Mouse (Mus musculus): ENCODE data around the gene Olfr553. TPM values are rescaled to one million over a fixed set of nuclear protein-coding genes. Genes with fewer than 3 reads are reported as not detected.
"Not testable (repeated sequence)": the region's sequence is repeated elsewhere in the genome, so short reads cannot be mapped to it uniquely, and the experiment has no call there.

Olfr553 gene
- total RNA-seq (2017) = not detected in 2 replicates

GRCm38 (mm10) chr7:102618118-102618517 lies at the start of gene Olfr553:
Gene Olfr553, minus strand, starts transcription at chr7:102618218.
- ATAC-seq (replicated peaks; ENCODE audit: low read depth, poor library complexity, severe bottlenecking) = no peak

GRCm38 (mm10) chr7:102665378-102665777 lies 47.4 kb upstream of the Olfr553 start:
- ATAC-seq (replicated peaks; ENCODE audit: low read depth, poor library complexity, severe bottlenecking) = peak; percentile 65; the same call in 1 of the 2 replicates

- ATAC-seq (replicated peaks; ENCODE audit: low read depth, poor library complexity, severe bottlenecking) = no peak
Observed at GRCm38 (mm10) chr7:102664599-102664998, 46.6 kb upstream of the Olfr553 start, which contains the start of gene Olfr556. Gene Olfr556, plus strand, starts transcription at chr7:102664899.

GRCm38 (mm10) chr7:102658523-102658922 lies 40.5 kb upstream of the Olfr553 start, which contains the start of gene Olfr555:
Gene Olfr555, plus strand, starts transcription at chr7:102658823.
- ATAC-seq (replicated peaks; ENCODE audit: low read depth, poor library complexity, severe bottlenecking) = no peak

GRCm38 (mm10) chr7:102644945-102645344 lies 26.9 kb upstream of the Olfr553 start:
- ATAC-seq (replicated peaks; ENCODE audit: low read depth, poor library complexity, severe bottlenecking) = not testable (repeated sequence)

- ATAC-seq (replicated peaks; ENCODE audit: low read depth, poor library complexity, severe bottlenecking) = no peak
Observed at GRCm38 (mm10) chr7:102638132-102638531, 20.1 kb upstream of the Olfr553 start, which contains the start of gene Olfr554. Gene Olfr554, plus strand, starts transcription at chr7:102638432.

GRCm38 (mm10) chr7:102636665-102637064 lies 18.6 kb upstream of the Olfr553 start:
- ATAC-seq (replicated peaks; ENCODE audit: low read depth, poor library complexity, severe bottlenecking) = peak; percentile 86

- not testable (repeated sequence) for ATAC-seq (replicated peaks; ENCODE audit: low read depth, poor library complexity, severe bottlenecking)
Observed at GRCm38 (mm10) chr7:102620368-102620767, 2.4 kb upstream of the Olfr553 start.

- ATAC-seq (replicated peaks; ENCODE audit: low read depth, poor library complexity, severe bottlenecking) = peak; percentile 69
Observed at GRCm38 (mm10) chr7:102619608-102620007, 1.6 kb upstream of the Olfr553 start.

GRCm38 (mm10) chr7:102597378-102598031 lies 20.5 kb downstream of the Olfr553 start, which contains the start of gene Olfr552:
Gene Olfr552, plus strand, starts transcription at chr7:102597770.
- peak; percentile 95 for ATAC-seq (replicated peaks; ENCODE audit: low read depth, poor library complexity, severe bottlenecking)

GRCm38 (mm10) chr7:102591786-102592185 lies 26.2 kb downstream of the Olfr553 start, which contains the start of gene Olfr551:
Gene Olfr551, minus strand, starts transcription at chr7:102591886.
- no peak for ATAC-seq (replicated peaks; ENCODE audit: low read depth, poor library complexity, severe bottlenecking)

GRCm38 (mm10) chr7:102575998-102576397 lies 42.0 kb downstream of the Olfr553 start:
- peak; percentile 64 for ATAC-seq (replicated peaks; ENCODE audit: low read depth, poor library complexity, severe bottlenecking)

GRCm38 (mm10) chr7:102573174-102573830 lies 44.7 kb downstream of the Olfr553 start:
- ATAC-seq (replicated peaks; ENCODE audit: low read depth, poor library complexity, severe bottlenecking) = no peak

- no peak for ATAC-seq (replicated peaks; ENCODE audit: low read depth, poor library complexity, severe bottlenecking)
Observed at GRCm38 (mm10) chr7:102571142-102571541, 46.9 kb downstream of the Olfr553 start, which contains the start of gene Olfr550. Gene Olfr550, plus strand, starts transcription at chr7:102571442.

GRCm38 (mm10) chr7:102566219-102566618 lies 51.8 kb downstream of the Olfr553 start:
- peak; percentile 31; the same call in 1 of the 2 replicates for ATAC-seq (replicated peaks; ENCODE audit: low read depth, poor library complexity, severe bottlenecking)

- ATAC-seq (replicated peaks; ENCODE audit: low read depth, poor library complexity, severe bottlenecking) = peak; percentile 99
Observed at GRCm38 (mm10) chr7:102564999-102565997, 52.7 kb downstream of the Olfr553 start, which contains the start of gene Trim21. Gene Trim21, minus strand, starts transcription at chr7:102565486.

Data from common myeloid progenitor, adult 5-6 weeks (primary cell).